Mouse (Mus musculus) embryonic fibroblast, embryonic 13.5 days (primary cell): ENCODE measurements around the gene Nup35.

Experiments
- CTCF ChIP-seq: IDR thresholded peaks from 2 replicates; pipeline ENCODE4 v1.5.1; 2011; ENCODE audit warnings: mild to moderate bottlenecking, control low read depth, low read length, moderate library complexity, borderline replicate concordance; ENCODE audit not compliant: insufficient read depth
- POLR2A ChIP-seq: IDR thresholded peaks from 2 replicates; pipeline ENCODE4 v1.6.1; 2011; ENCODE audit warnings: low read depth, mild to moderate bottlenecking, control low read depth, low read length, moderate library complexity

- no peak for TF ChIP-seq CTCF
- no peak for TF ChIP-seq POLR2A
Observed at GRCm38 (mm10) chr2:80618991-80619390, 2.0 kb downstream of the Nup35 start.
